Mouse (Mus musculus) ES-Bruce4 (cell line): Measurements from ENCODE around the gene Olfr285.
A peak's percentile ranks its signal among the peaks of the same experiment; 100 is the strongest.

ENCODE experiments used
- CTCF ChIP-seq: IDR thresholded peaks from one replicate; pipeline ENCODE4 v1.8.1; 2011; ENCODE audit warnings: low read depth, low read length
- EP300 ChIP-seq: IDR thresholded peaks from 2 replicates; pipeline ENCODE4 v1.6.1; 2011; ENCODE audit warnings: low read depth, low read length; ENCODE audit not compliant: insufficient read depth
- POLR2A ChIP-seq: IDR thresholded peaks from one replicate; pipeline ENCODE4 v1.8.1; 2011; ENCODE audit warnings: low read length; ENCODE audit not compliant: insufficient read depth

- TF ChIP-seq CTCF (peak; percentile 19), POLR2A (no peak), EP300 (no peak)
Measured at GRCm38 (mm10) chr15:98315703-98316102, 1.4 kb downstream of the Olfr285 start.
